In the genomic region with DNA sequence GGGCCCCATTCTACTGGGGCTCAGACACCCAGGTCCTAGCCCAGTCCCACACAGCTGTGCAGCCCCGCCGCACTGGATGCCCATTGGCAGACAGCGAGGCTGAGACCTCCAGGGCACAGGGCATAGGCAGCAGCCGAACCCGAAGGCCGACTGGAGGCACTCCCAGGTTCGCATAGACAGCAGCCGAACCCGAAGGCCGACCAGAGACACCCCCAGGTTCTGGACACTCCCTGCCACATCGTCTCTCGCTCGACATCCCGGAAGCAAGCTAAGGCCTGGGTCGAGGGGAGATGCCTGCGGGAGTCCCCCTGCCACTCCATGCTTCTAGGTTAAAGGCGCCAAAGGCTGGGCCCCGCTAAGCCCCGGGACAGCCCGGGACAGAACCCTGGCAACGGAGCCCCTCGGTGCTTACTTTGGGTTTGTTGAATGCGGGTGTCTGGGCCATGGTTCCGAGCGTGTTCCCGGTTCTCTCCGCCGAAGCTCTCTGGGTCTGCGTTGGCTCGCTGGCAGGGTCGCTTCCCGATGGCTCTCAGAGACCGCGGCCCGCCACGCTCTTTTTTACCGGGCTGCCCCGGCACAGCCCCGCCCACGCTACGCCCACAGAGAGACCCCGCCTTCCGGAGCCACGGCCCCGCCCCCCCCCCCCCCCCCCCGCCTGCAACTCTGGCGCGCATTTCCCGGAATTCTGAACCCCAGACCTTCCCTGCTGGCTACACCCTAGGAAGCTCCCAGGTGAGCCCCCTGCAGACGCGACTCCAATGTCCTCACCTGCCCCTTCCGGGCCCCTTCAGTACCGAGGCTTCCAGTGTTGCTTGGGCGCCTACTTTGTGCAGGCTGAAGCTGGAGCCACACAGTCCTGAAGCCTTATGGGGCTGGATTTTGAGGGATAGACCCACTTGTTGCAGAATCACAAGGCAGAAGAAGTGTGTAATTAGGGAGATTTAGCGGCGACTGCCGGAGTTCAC, we compare ENCODE assay signal across 7 mouse cellular contexts. TPM values are rescaled to one million over a fixed set of nuclear protein-coding genes. Genes with fewer than 3 reads are reported as not detected.
DNase-seq lines count a peak whose midpoint lies in the region; ATAC-seq and TF ChIP-seq lines count a peak whose summit lies in the region.

A gene (minus strand): TSS at position 593 of the 965 bp plus-strand sequence.

- no peak for TF ChIP-seq EP300 in CH12.LX (IDR thresholded peaks at IDR 0.05; ENCODE audit: low read length)

- peaks cover 0 to 13% of the 10 kb centered on the region in 2 experiments for H3K36me3 ChIP-seq in CH12.LX (replicated peaks in 1 of 2; ENCODE audit: control insufficient read depth in 1 of 2, insufficient read depth in 1 of 2, low read length in 1 of 2)
- H3K36me3 ChIP-seq in embryonic facial prominence, embryonic 15.5 days = no peaks in the 10 kb centered on the region
- H3K36me3 ChIP-seq in heart, embryonic 16.5 days (ENCODE audit: control insufficient read depth, insufficient read depth) = no peaks in the 10 kb centered on the region
- no peaks in the 10 kb centered on the region for H3K36me3 ChIP-seq in splenic B cell, adult 2 months (ENCODE audit: control insufficient read depth, insufficient read depth, low read length, poor library complexity, severe bottlenecking)

- dilution Hi-C loops in CH12.LX (cut with MboI; ENCODE audit: extremely low pct_ligation_motif_present, extremely low pct_unique_long_range_greater_than_20kb, low sequenced_read_pairs) = no loop called here

- no peaks in the 10 kb centered on the region for H3K79me2 ChIP-seq in CH12.LX (replicated peaks; ENCODE audit: control insufficient read depth, extremely low read depth, insufficient read depth, poor library complexity, severe bottlenecking)

- peak; percentile 76 for ATAC-seq in embryonic facial prominence, embryonic 15.5 days (ENCODE audit: insufficient number of reproducible peaks, low FRiP score, low TSS enrichment, low read depth)
- peak; percentile 54; the same call in 1 of the 2 replicates for ATAC-seq in heart, embryonic 16.5 days (replicated peaks; ENCODE audit: extremely low read depth, insufficient read depth, low FRiP score)
- ATAC-seq in megakaryocyte-erythroid progenitor cell, adult 5-6 weeks (replicated peaks; ENCODE audit: low FRiP score, low TSS enrichment, poor library complexity, severe bottlenecking) = peak; percentile 71

- in situ Hi-C loops in CH12.LX (cut with MboI; ENCODE audit: low pct_ligation_motif_present, low pct_unique_long_range_greater_than_20kb, low sequenced_read_pairs) = no loop called here

- H3K9ac ChIP-seq in CH12.LX (ENCODE audit: insufficient read depth, low read depth) = peak within 1 kb of the TSS; percentile 70
- H3K9ac ChIP-seq in embryonic facial prominence, embryonic 15.5 days = peak within 1 kb of the TSS; percentile 55
- H3K9ac ChIP-seq in heart, embryonic 16.5 days (ENCODE audit: low read length) = peak within 1 kb of the TSS; percentile 80

- peak; percentile 28 for DNase-seq in CH12.LX (ENCODE audit: extremely low read depth)
- peak; percentile 45 for DNase-seq in T-cell, adult 2 months (ENCODE audit: low spot score)
- no peak for DNase-seq in large intestine, adult 2 months (ENCODE audit: low read depth, low spot score)
- peak; percentile 61 for DNase-seq in splenic B cell, adult 2 months (ENCODE audit: low read depth, low spot score)

- 1% methylated on average over 53 of the region's 57 CpGs for WGBS in embryonic facial prominence, embryonic 15.5 days
- WGBS in heart, embryonic 16.5 days = 1% methylated on average over 52 of the region's 57 CpGs
- 3% methylated on average over 56 of the region's 57 CpGs for WGBS in large intestine, adult 2 months

- peak within 1 kb of the TSS; percentile 46 to 61 (median 60) for H3K4me3 ChIP-seq in CH12.LX (replicated peaks in 1 of 3; ENCODE audit: low read depth in 2 of 3, low read length in 2 of 3, poor library complexity in 1 of 3)
- H3K4me3 ChIP-seq in embryonic facial prominence, embryonic 15.5 days (replicated peaks) = peak within 1 kb of the TSS; percentile 60
- H3K4me3 ChIP-seq in heart, embryonic 16.5 days (ENCODE audit: low read length) = peak within 1 kb of the TSS; percentile 72

- peak; percentile 74 for TF ChIP-seq POLR2A in CH12.LX (IDR thresholded peaks at IDR 0.05; ENCODE audit: low read depth, low read length)

- H3K27ac ChIP-seq in CH12.LX (ENCODE audit: insufficient read depth, low read depth) = no peak within 1 kb of the TSS
- H3K27ac ChIP-seq in embryonic facial prominence, embryonic 15.5 days (replicated peaks) = no peak within 1 kb of the TSS
- H3K27ac ChIP-seq in heart, embryonic 16.5 days (ENCODE audit: low read length) = no peak within 1 kb of the TSS

- no peaks in the 10 kb centered on the region for H3K9me3 ChIP-seq in CH12.LX (replicated peaks; ENCODE audit: low read length)
- H3K9me3 ChIP-seq in embryonic facial prominence, embryonic 15.5 days (replicated peaks) = no peaks in the 10 kb centered on the region
- H3K9me3 ChIP-seq in heart, embryonic 16.5 days (replicated peaks; ENCODE audit: control insufficient read depth, low read length) = no peaks in the 10 kb centered on the region

- H3K4me2 ChIP-seq in CH12.LX (ENCODE audit: insufficient read depth, low read depth, poor library complexity, severe bottlenecking) = peak within 1 kb of the TSS; percentile 86
- H3K4me2 ChIP-seq in embryonic facial prominence, embryonic 15.5 days (replicated peaks) = peak within 1 kb of the TSS; percentile 97
- peak within 1 kb of the TSS; percentile 98 for H3K4me2 ChIP-seq in heart, embryonic 16.5 days (ENCODE audit: low read depth, low read length)

- TF ChIP-seq RAD21 in CH12.LX (IDR thresholded peaks at IDR 0.05; ENCODE audit: low read depth, low read length) = no peak

- peaks cover 7 to 33% of the 10 kb centered on the region in 2 experiments for H3K4me1 ChIP-seq in CH12.LX (ENCODE audit: control insufficient read depth in 1 of 2, insufficient read depth in 2 of 2)
- H3K4me1 ChIP-seq in embryonic facial prominence, embryonic 15.5 days = peaks cover 19% of the 10 kb centered on the region
- H3K4me1 ChIP-seq in heart, embryonic 16.5 days (ENCODE audit: control insufficient read depth, insufficient read depth, low read length) = peaks cover 12% of the 10 kb centered on the region

- H3K27me3 ChIP-seq in CH12.LX (replicated peaks) = peaks cover 11% of the 10 kb centered on the region
- peaks cover 17% of the 10 kb centered on the region for H3K27me3 ChIP-seq in embryonic facial prominence, embryonic 15.5 days
- H3K27me3 ChIP-seq in heart, embryonic 16.5 days (ENCODE audit: control insufficient read depth, insufficient read depth, low read length) = peaks cover 21% of the 10 kb centered on the region
- H3K27me3 ChIP-seq in splenic B cell, adult 2 months (ENCODE audit: control insufficient read depth, insufficient read depth, low read length, poor library complexity, severe bottlenecking) = no peaks in the 10 kb centered on the region

- TF ChIP-seq CTCF in CH12.LX (conservative IDR thresholded peaks at IDR 0.05 in 1 of 2, IDR thresholded peaks at IDR 0.05 in 1 of 2; ENCODE audit: low read depth in 2 of 2, low read length in 2 of 2) = no peak

TF ChIP-seq in CH12.LX, 34 proteins besides CTCF, POLR2A, EP300 and RAD21:
- TF ChIP-seq PAX5 (IDR thresholded peaks at IDR 0.05; ENCODE audit: low read length) = no peak
- no peak for TF ChIP-seq ELF1 (IDR thresholded peaks at IDR 0.05; ENCODE audit: low read depth, low read length)
- TF ChIP-seq MYC (IDR thresholded peaks at IDR 0.05; ENCODE audit: low read depth, low read length) = no peak
- peak; percentile 39; the same call in 1 of the 2 replicates for TF ChIP-seq MXI1 (IDR thresholded peaks at IDR 0.05; ENCODE audit: low read depth, low read length)
- 0 out of 2 replicates have a peak, but pooled peaks have one; percentile 28 for TF ChIP-seq NELFE (IDR thresholded peaks at IDR 0.05; ENCODE audit: low read depth, low read length)
- TF ChIP-seq KAT2A (IDR thresholded peaks at IDR 0.05; ENCODE audit: insufficient replicate concordance, low read length) = no peak

RNA-seq across cellular contexts. Expression of the gene that starts here (rescaled TPM):
- total RNA-seq in CH12.LX (2012; rRNA removed) = 18.0 and 23.4 TPM in 2 replicates
- 21.8 and 24.0 TPM in 2 replicates for total RNA-seq in CH12.LX (2014; rRNA removed)
- 19.9 and 21.1 TPM in 2 replicates for polyA plus RNA-seq in CH12.LX (2012; ENCODE audit: insufficient read length, low read depth)
- 8.1 and 8.4 TPM in 2 replicates for polyA plus RNA-seq in embryonic facial prominence, embryonic 15.5 days (2015; fragmentation: Nextera tagmentation; extraction: Ambion mirVana)
- polyA plus RNA-seq in heart, embryonic 16.5 days (2015; fragmentation: Nextera tagmentation; extraction: Ambion mirVana) = 5.9 and 10.9 TPM in 2 replicates
- polyA plus RNA-seq in large intestine, adult 2 months (2012; rRNA removed) = 113 and 304 TPM in 2 replicates
- total RNA-seq in megakaryocyte-erythroid progenitor cell, adult 5-6 weeks (2014; fragmentation: Nextera tagmentation) = 8.0 and 10.6 TPM in 2 replicates
- total RNA-seq in megakaryocyte-erythroid progenitor cell, adult 5-6 weeks (2017) = 9.1 and 14.4 TPM in 2 replicates
